Mouse (Mus musculus): ENCODE results near the gene Kcnh3.
A peak's percentile ranks its signal among the peaks of the same experiment; 100 is the strongest.

Kcnh3 gene

GRCm38 (mm10) chr15:99224208-99224911 is at the start of gene Kcnh3:
Gene Kcnh3, plus strand, starts transcription at chr15:99224861.
- no peak for DNase-seq (ENCODE audit: low spot score in 2 of 2)

GRCm38 (mm10) chr15:99179639-99180038 is 45.0 kb upstream of the Kcnh3 start:
- DNase-seq (ENCODE audit: low spot score in 2 of 2), result no peak

- no peak for DNase-seq (ENCODE audit: low spot score in 2 of 2)
Observed at GRCm38 (mm10) chr15:99184217-99184914, 40.3 kb upstream of the Kcnh3 start.

- DNase-seq (ENCODE audit: low spot score in 2 of 2), result no peak
Observed at GRCm38 (mm10) chr15:99194358-99194757, 30.3 kb upstream of the Kcnh3 start.

GRCm38 (mm10) chr15:99195043-99195442 is 29.6 kb upstream of the Kcnh3 start:
- DNase-seq (ENCODE audit: low spot score in 2 of 2), result no peak

GRCm38 (mm10) chr15:99198761-99199160 is 25.9 kb upstream of the Kcnh3 start:
- DNase-seq (ENCODE audit: low spot score in 2 of 2), result peak in 1 of 2 experiments; percentile 32

GRCm38 (mm10) chr15:99205959-99206358 is 18.7 kb upstream of the Kcnh3 start:
- no peak for DNase-seq (ENCODE audit: low spot score in 2 of 2)

GRCm38 (mm10) chr15:99213183-99213582 is 11.5 kb upstream of the Kcnh3 start:
- no peak for DNase-seq (ENCODE audit: low spot score in 2 of 2)

GRCm38 (mm10) chr15:99214941-99215340 is 9.7 kb upstream of the Kcnh3 start:
- no peak for DNase-seq (ENCODE audit: low spot score in 2 of 2)

- DNase-seq (ENCODE audit: low spot score in 2 of 2), result no peak
Observed at GRCm38 (mm10) chr15:99215741-99216463, 8.8 kb upstream of the Kcnh3 start.

- DNase-seq (ENCODE audit: low spot score in 2 of 2), result no peak
Observed at GRCm38 (mm10) chr15:99217630-99218029, 7.0 kb upstream of the Kcnh3 start.

GRCm38 (mm10) chr15:99221315-99221952 is 3.2 kb upstream of the Kcnh3 start:
- DNase-seq (ENCODE audit: low spot score in 2 of 2), result no peak

- no peak for DNase-seq (ENCODE audit: low spot score in 2 of 2)
Observed at GRCm38 (mm10) chr15:99222794-99223584, 1.7 kb upstream of the Kcnh3 start.

GRCm38 (mm10) chr15:99223585-99224207 is 965 bp upstream of the Kcnh3 start:
- no peak for DNase-seq (ENCODE audit: low spot score in 2 of 2)

GRCm38 (mm10) chr15:99225081-99225810 is 585 bp downstream of the Kcnh3 start:
- DNase-seq (ENCODE audit: low spot score in 2 of 2), result no peak

- no peak for DNase-seq (ENCODE audit: low spot score in 2 of 2)
Observed at GRCm38 (mm10) chr15:99226090-99226489, 1.4 kb downstream of the Kcnh3 start.

GRCm38 (mm10) chr15:99231998-99232397 is 7.3 kb downstream of the Kcnh3 start:
- no peak for DNase-seq (ENCODE audit: low spot score in 2 of 2)

- DNase-seq (ENCODE audit: low spot score in 2 of 2), result no peak
Observed at GRCm38 (mm10) chr15:99233719-99234118, 9.1 kb downstream of the Kcnh3 start.

GRCm38 (mm10) chr15:99234326-99235010 is 9.8 kb downstream of the Kcnh3 start:
- no peak for DNase-seq (ENCODE audit: low spot score in 2 of 2)

GRCm38 (mm10) chr15:99238006-99238405 is 13.3 kb downstream of the Kcnh3 start:
- DNase-seq (ENCODE audit: low spot score in 2 of 2), result no peak

All from cerebellum, postnatal 4 days (tissue).